Mouse (Mus musculus): Measurements from ENCODE around the gene Vps9d1. TPM values are rescaled to one million over a fixed set of nuclear protein-coding genes. Genes with fewer than 3 reads are reported as not detected.
"Not testable (repeated sequence)": the region's sequence is repeated elsewhere in the genome, so short reads cannot be mapped to it uniquely, and the experiment has no call there.

The Vps9d1 gene
- polyA plus RNA-seq, 1 experiment from 2014 or later: 39.3 TPM

DNA sequence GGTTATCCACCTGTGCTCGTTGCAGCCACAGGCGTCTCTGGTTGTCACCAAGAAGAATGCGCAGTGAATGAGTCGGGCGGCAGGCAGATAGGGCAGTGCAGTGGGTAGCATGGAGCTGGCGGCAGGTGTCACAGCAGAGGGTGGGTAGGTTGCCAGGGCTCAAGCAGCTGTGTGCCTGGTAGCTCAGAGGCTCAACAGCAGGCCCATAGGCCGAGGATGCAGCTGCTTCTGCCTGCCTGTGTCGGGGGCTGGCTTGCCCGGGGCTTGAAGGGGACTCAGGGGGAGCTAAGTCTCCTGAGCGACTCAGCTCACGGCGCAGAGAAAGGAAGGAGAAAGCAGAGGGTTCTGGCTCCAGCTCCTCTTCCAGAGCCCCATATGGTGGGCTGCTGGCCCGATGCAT is 20.8 kb downstream of the Vps9d1 start:
- no peak overlapping the region for H3K4me3 ChIP-seq
- 59% methylated on average over 13 of the region's 13 CpGs for WGBS
- H3K4me2 ChIP-seq (replicated peaks): no peak overlapping the region
- no peak overlapping the region for H3K27ac ChIP-seq (replicated peaks)
- ATAC-seq (ENCODE audit: low FRiP score, low read depth): no peak
- H3K9me3 ChIP-seq: no peaks in the 10 kb centered on the region
- peaks cover 12% of the 10 kb centered on the region for H3K36me3 ChIP-seq
- H3K27me3 ChIP-seq: peaks cover 42% of the 10 kb centered on the region
- H3K9ac ChIP-seq (replicated peaks): no peak overlapping the region
- peaks cover 22% of the 10 kb centered on the region for H3K4me1 ChIP-seq

DNA sequence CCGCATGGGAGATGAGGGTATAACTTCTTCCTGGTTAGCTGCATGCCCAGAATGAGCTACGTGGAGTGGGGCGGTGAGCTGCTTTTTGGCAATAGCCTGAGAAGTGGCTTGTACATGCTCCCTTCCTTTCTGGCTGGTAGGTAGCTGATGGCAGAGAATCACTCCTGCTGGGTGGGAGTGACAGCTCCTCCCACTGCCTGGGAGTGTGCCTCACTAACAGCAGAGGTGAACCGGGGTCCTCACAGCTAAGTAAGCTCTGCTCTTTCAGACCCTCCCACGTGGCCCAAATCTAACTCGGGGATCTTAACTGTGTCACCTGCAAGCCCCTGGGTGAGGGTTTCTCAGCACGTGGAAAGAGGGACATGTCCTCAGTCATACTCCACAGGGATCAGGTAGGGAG is 21.6 kb downstream of the Vps9d1 start:
- peaks cover 42% of the 10 kb centered on the region for H3K27me3 ChIP-seq
- no peak overlapping the region for H3K4me3 ChIP-seq
- no peak for ATAC-seq (ENCODE audit: low FRiP score, low read depth)
- no peak overlapping the region for H3K9ac ChIP-seq (replicated peaks)
- no peak overlapping the region for H3K4me2 ChIP-seq (replicated peaks)
- WGBS: 51% methylated on average over 7 of the region's 7 CpGs
- H3K36me3 ChIP-seq: peaks cover 20% of the 10 kb centered on the region
- H3K9me3 ChIP-seq: no peaks in the 10 kb centered on the region
- peaks cover 22% of the 10 kb centered on the region for H3K4me1 ChIP-seq
- no peak overlapping the region for H3K27ac ChIP-seq (replicated peaks)

DNA sequence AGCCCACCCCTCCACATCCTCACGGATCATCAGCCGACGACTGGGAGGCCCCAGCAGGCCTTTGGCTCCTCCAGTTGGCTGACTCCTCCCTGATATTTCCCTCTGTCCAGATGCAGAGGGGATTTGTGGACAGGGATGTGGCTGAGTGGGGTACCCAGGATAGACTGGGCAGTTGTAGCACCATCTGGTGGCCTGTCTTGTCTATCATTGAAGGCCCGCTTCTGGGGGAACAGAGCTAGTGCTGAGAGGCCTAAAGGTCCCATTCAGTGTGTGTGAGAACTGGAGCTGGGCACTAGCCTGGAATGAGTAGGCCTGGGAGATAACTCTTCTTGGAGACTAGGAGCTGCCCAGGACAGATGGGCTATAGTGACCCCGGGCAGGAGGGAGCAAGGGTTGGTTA is 22.4 kb downstream of the Vps9d1 start:
- WGBS: 57% methylated on average over 5 of the region's 5 CpGs
- Histone ChIP-seq H3K9me3 (no peaks in the 10 kb centered on the region), H3K27me3 (peaks cover 40% of the 10 kb centered on the region), H3K36me3 (peaks cover 27% of the 10 kb centered on the region), H3K4me1 (peaks cover 22% of the 10 kb centered on the region), H3K9ac (replicated peaks) (no peak overlapping the region), H3K4me2 (replicated peaks) (no peak overlapping the region), H3K27ac (replicated peaks) (no peak overlapping the region), H3K4me3 (no peak overlapping the region)
- no peak for ATAC-seq (ENCODE audit: low FRiP score, low read depth)

DNA sequence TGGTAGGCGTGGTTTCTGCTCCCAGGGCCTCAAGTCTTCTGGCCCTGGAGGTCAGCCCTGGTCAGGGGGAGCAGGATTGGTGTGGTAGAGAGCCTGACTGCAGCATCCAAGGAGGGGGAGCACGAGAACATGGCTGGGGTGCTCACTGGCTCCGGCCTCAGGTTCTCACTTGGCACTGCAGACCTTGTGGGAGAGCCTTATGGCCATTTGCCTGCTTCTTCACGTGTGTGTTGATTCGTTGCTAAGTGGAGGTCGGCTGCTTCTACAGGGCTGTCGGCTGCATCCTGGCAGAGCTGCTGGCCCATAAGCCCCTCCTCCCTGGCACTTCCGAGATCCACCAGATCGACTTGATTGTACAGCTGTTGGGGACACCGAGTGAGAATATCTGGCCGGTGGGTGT is 23.8 kb downstream of the Vps9d1 start:
- H3K9ac ChIP-seq (replicated peaks); H3K4me2 ChIP-seq (replicated peaks); H3K9me3 ChIP-seq; H3K27ac ChIP-seq (replicated peaks); H3K4me3 ChIP-seq; ATAC-seq (ENCODE audit: low FRiP score, low read depth): not testable (repeated sequence)
- Histone ChIP-seq H3K36me3 (peaks cover 27% of the 10 kb centered on the region), H3K4me1 (peaks cover 15% of the 10 kb centered on the region), H3K27me3 (peaks cover 27% of the 10 kb centered on the region)
- WGBS: 92% methylated on average over 11 of the region's 11 CpGs

DNA sequence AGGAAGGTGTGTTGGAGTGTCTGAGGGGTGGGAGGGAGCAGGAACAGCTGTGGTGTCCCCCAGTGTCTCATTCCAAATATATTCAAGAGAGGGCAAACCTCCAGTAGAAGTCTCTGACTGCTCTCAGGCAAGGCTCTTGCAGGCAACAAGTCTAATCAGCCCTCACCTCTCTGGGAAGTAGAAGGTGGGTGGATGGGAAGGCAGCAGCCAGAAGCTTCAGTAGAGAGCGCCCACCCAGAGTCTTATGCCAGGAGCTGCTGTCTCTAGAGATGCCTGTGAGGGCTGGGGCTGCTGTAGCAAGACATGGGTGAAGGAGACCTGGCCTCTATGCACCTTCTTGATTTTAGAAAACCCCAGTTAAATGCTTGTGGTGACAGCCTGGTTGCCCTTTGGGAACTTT is 25.7 kb downstream of the Vps9d1 start:
- Histone ChIP-seq H3K27me3 (peaks cover 8% of the 10 kb centered on the region), H3K27ac (replicated peaks) (no peak overlapping the region), H3K36me3 (peaks cover 27% of the 10 kb centered on the region), H3K4me1 (peaks cover 14% of the 10 kb centered on the region), H3K4me3 (no peak overlapping the region), H3K9ac (replicated peaks) (no peak overlapping the region), H3K4me2 (replicated peaks) (no peak overlapping the region), H3K9me3 (no peaks in the 10 kb centered on the region)
- no peak for ATAC-seq (ENCODE audit: low FRiP score, low read depth)
- 93% methylated on average over 1 of the region's 1 CpGs for WGBS

DNA sequence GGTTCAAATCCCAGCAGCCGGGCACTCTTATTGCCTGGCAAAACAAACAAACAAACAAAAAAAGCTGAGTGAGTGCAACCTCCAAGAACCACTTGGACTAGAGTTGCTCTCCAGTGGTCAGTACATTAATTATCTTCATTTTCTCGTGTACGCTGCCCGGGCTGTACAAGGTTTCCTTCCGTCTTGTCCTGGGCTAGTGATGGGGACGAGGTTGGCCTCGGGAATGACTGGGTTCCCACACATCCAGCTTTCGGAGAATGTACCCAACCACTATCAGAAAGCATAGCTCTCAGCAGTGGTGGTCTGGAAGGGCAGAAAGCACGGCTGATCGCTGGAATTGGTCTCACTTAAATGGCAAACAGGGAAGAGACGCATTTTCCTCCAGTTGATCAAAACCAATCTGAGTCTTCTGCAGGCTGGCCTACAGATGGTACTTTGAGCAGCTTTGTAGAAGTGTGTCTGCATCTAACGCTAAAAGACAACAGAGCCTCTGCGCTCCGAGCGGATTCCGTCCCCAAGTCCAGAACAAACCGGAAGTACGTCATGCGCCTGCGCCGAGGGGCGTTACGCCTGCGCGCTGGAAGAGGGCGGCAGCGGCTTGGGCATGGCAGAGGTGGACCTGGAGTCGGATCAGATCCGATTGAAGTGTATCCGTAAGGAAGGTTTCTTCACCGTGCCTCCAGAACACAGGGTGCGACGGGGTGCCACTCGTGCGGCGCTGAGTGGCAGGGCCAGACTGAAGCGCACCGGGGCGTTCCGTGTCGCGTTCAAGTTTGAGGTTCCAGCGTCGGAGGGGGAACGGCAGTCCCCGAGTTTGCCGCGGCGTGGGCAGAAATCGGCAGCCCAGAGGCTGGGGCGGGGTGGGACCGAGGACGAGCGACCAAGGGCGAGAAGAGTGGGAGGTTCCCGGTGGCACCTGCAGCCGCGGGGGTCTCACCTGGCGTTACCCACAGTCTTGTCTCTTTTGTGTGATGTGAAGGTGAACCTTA is 29.6 kb downstream of the Vps9d1 start, which contains the start of gene Cdk10:
Cdk10 (plus strand) TSS at position 565 of the 989 bp plus-strand sequence.
- Histone ChIP-seq H3K27me3 (no peaks in the 10 kb centered on the region), H3K9me3 (no peaks in the 10 kb centered on the region), H3K27ac (replicated peaks) (peak within 1 kb of the TSS; percentile 79), H3K4me1 (peaks cover 14% of the 10 kb centered on the region), H3K4me2 (replicated peaks) (peak within 1 kb of the TSS; percentile 84), H3K4me3 (peak within 1 kb of the TSS; percentile 81), H3K9ac (replicated peaks) (peak within 1 kb of the TSS; percentile 89), H3K36me3 (peaks cover 27% of the 10 kb centered on the region)
- peak; percentile 92 for ATAC-seq (ENCODE audit: low FRiP score, low read depth)
- 4% methylated on average over 59 of the region's 59 CpGs for WGBS

DNA sequence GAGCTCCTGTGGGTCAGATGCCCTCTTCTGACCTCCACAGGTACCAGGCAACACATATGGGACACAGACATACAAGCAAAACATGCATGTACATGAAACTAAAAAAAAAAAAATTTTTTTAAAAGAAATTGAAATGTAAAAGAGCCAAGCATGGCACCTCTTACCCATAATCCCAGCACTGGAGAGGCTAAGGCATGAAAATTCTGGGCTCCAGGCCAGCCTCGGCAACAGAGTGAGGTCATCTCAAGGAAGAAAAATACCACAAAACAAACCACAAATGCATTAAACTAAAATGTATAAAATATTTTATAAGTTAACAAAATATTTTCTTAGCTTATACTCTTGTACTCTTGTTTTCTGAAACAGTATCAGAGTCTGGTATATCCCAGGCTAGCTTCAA is 33.2 kb downstream of the Vps9d1 start:
- no peak for ATAC-seq (ENCODE audit: low FRiP score, low read depth)
- H3K27ac ChIP-seq (replicated peaks): no peak overlapping the region
- no peak overlapping the region for H3K9ac ChIP-seq (replicated peaks)
- H3K4me3 ChIP-seq: no peak overlapping the region
- no peaks in the 10 kb centered on the region for H3K36me3 ChIP-seq
- H3K27me3 ChIP-seq: no peaks in the 10 kb centered on the region
- no peak overlapping the region for H3K4me2 ChIP-seq (replicated peaks)
- H3K9me3 ChIP-seq: no peaks in the 10 kb centered on the region
- WGBS: 92% methylated on average over 1 of the region's 1 CpGs
- peaks cover 14% of the 10 kb centered on the region for H3K4me1 ChIP-seq

DNA sequence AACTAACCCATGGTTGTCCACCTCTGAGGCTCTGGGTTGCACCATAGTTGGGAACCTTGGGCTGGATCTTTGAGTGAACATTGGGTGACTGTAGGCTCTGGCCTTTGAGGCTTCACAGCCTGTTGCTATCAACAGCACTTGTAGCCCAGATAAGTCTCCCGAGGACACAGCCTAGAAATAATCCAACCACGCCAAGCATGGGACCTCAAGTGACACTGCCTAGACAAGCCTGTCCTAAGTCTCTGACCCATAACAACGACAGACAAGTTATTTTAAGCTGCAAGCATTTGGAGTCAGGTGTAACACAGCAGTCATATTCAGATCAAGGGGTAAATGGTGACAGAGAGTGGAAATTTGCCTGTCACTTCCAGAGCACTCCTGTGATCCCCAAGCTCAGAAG is 38.7 kb downstream of the Vps9d1 start:
- Histone ChIP-seq H3K4me3 (no peak overlapping the region), H3K9ac (replicated peaks) (no peak overlapping the region), H3K9me3 (no peaks in the 10 kb centered on the region), H3K27ac (replicated peaks) (no peak overlapping the region), H3K4me1 (peaks cover 23% of the 10 kb centered on the region), H3K36me3 (no peaks in the 10 kb centered on the region; the same call in 1 of the 2 replicates), H3K4me2 (replicated peaks) (no peak overlapping the region), H3K27me3 (no peaks in the 10 kb centered on the region)
- WGBS: 83% methylated on average over 3 of the region's 3 CpGs
- no peak for ATAC-seq (ENCODE audit: low FRiP score, low read depth)

DNA sequence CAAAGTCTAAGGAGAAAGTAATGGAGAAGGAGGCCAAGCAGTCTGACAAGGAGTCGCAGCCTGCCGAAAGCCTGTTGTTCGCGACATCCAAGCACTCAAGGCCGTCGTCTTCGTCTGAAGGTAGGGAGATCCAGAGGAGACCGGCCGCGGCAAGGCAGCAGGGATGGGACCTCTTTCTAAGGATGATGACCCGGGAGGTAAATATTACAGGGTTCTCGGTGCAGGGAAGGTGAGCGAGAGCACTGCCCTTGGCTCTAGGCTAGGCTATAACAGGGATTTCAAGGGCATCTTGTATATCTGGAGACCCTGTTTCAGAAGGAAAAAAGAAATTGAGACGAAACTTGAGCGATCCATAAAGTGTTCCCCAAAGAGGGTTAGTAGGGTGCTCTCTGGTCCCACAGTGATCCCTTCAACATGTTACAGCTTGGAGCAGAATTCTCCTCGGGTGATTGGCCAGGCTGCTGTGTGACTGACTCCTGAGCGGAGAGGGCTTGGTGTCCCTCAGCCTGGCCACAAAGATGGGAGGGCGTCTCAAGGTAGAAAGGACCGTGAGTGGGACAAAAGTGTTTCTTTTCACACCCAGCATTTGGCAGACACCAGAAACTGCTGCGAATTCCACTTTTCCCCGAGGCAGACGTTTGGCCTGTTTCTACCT is 40.9 kb downstream of the Vps9d1 start:
- no peak for ATAC-seq (ENCODE audit: low FRiP score, low read depth)
- peak overlapping the region; percentile 95 for H3K4me2 ChIP-seq (replicated peaks)
- H3K27me3 ChIP-seq: no peaks in the 10 kb centered on the region
- peak overlapping the region; percentile 79 for H3K4me3 ChIP-seq
- peak overlapping the region; percentile 94 for H3K9ac ChIP-seq (replicated peaks)
- 23% methylated on average over 22 of the region's 22 CpGs for WGBS
- H3K36me3 ChIP-seq: peaks cover 19% of the 10 kb centered on the region
- no peaks in the 10 kb centered on the region for H3K9me3 ChIP-seq
- H3K4me1 ChIP-seq: peaks cover 23% of the 10 kb centered on the region
- H3K27ac ChIP-seq (replicated peaks): peak overlapping the region; percentile 66

DNA sequence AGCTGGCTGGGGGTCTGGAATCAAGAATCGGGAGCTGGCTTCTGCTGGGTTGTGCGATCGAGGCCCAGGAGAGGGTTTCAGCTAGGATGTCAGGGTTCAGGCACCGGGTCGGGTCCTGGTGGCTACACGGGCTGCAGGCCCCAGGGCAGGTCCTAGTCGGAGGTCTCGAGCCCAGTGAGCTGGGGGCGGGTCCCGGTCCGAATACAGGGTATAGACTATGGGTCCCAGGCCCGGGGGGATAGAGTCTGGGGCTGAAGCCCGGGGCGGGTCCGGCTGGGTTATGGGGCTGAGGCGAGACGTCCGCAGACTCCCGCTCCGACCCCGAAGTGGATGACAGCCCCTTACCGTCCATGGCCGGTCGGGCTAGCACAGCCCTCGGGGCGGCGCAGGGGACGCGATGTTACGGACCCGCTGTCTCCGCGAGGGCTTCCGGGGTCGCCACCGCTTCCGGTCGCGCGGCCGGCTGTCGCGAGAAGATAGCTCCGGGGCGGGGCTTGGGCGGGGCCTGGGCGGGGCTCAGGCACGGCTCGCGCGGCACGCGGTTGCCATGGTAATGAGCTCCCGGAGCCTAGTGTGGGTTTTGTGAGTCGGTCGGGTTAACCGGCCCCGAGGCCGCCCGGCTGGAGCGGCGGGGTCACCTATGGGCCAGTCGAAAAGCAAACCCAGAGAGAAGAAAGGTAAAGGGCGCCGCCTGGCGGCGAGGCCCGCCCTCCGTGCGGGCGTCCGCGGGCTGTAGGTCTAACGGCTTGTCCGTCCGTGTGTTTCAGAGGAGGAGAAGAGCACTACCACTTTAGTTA is 41.6 kb downstream of the Vps9d1 start, which contains the start of the genes Chmp1a and Spata33:
Chmp1a (minus strand) TSS at position 443 of the 797 bp plus-strand sequence.
Spata33 (plus strand) TSS at position 512 of the 797 bp plus-strand sequence.
- Histone ChIP-seq H3K9me3 (no peaks in the 10 kb centered on the region), H3K4me2 (replicated peaks) (peak within 1 kb of the TSS; percentile 95), H3K9ac (replicated peaks) (peak within 1 kb of the TSS; percentile 94), H3K4me3 (peak within 1 kb of the TSS; percentile 79), H3K4me1 (peaks cover 23% of the 10 kb centered on the region), H3K27me3 (no peaks in the 10 kb centered on the region), H3K36me3 (peaks cover 26% of the 10 kb centered on the region), H3K27ac (replicated peaks) (peak within 1 kb of the TSS; percentile 66)
- peak; percentile 96 for ATAC-seq (ENCODE audit: low FRiP score, low read depth)
- 1% methylated on average over 61 of the region's 76 CpGs for WGBS

DNA sequence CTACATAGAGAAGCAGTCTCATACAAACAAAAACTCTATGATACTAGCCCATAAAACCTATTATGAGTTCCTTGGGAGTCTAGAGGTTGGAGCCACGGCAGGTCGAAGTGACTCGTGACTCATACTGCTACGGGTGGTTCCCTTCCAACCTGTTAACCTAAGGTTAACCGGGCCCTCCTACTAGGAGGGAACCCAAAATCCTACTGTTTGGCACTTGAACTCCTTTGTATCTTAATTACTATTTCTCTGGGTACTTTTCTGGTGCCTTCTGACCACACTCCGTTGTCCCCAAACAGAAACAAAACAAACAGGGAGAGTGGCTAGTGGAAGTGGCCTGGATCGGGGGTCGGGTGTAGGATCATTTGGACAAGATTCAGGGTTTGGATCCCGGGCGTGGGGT is 42.3 kb downstream of the Vps9d1 start:
- Histone ChIP-seq H3K9ac (replicated peaks) (peak overlapping the region; percentile 94), H3K4me3 (peak overlapping the region; percentile 79), H3K9me3 (no peaks in the 10 kb centered on the region), H3K36me3 (peaks cover 33% of the 10 kb centered on the region), H3K27me3 (no peaks in the 10 kb centered on the region), H3K4me1 (peaks cover 23% of the 10 kb centered on the region), H3K27ac (replicated peaks) (no peak overlapping the region), H3K4me2 (replicated peaks) (peak overlapping the region; percentile 95)
- ATAC-seq (ENCODE audit: low FRiP score, low read depth): no peak
- 52% methylated on average over 10 of the region's 10 CpGs for WGBS

Measured in midbrain, embryonic 12.5 days (tissue).